Mouse (Mus musculus): ENCODE results near the gene Obox2.
"Not testable (repeated sequence)": the region's sequence is repeated elsewhere in the genome, so short reads cannot be mapped to it uniquely, and the experiment has no call there.

Gene Obox2

GRCm38 (mm10) chr7:15388421-15388998 lies at the start of gene Obox2, which contains the start of gene Obox1:
TSS of gene Obox2 (plus strand) at chr7:15388721.
TSS of gene Obox1 (plus strand) at chr7:15388948.
- not testable (repeated sequence) for DNase-seq (ENCODE audit: low spot score in 2 of 2)

- not testable (repeated sequence) for DNase-seq (ENCODE audit: low spot score in 2 of 2)
Measured at GRCm38 (mm10) chr7:15399147-15399874, 10.8 kb downstream of the Obox2 start.

- DNase-seq (ENCODE audit: low spot score in 2 of 2), result not testable (repeated sequence)
Measured at GRCm38 (mm10) chr7:15406816-15407215, 18.3 kb downstream of the Obox2 start.

GRCm38 (mm10) chr7:15418046-15418445 lies 29.5 kb downstream of the Obox2 start:
- not testable (repeated sequence) for DNase-seq (ENCODE audit: low spot score in 2 of 2)

- DNase-seq (ENCODE audit: low spot score in 2 of 2), result not testable (repeated sequence)
Measured at GRCm38 (mm10) chr7:15425537-15425936, 37.0 kb downstream of the Obox2 start.
